Mouse (Mus musculus) CH12.LX (cell line): ENCODE measurements around the gene BC005537. TPM values are rescaled to one million over a fixed set of nuclear protein-coding genes. Genes with fewer than 3 reads are reported as not detected.

Experiments used
- DNase-seq: peaks from one replicate; pipeline ENCODE4 v3.0.0-alpha.2; 2013; ENCODE audit errors: extremely low read depth
- H3K27ac ChIP-seq: 2 replicates; pipeline ENCODE4 v1.5.1; 2012; ENCODE audit warnings: low read depth, mild to moderate bottlenecking, control low read depth, moderate library complexity; ENCODE audit not compliant: insufficient read depth
- H3K27me3 ChIP-seq: replicated peaks from 2 replicates; pipeline ENCODE3; 2012; ENCODE audit warnings: inconsistent platforms
- H3K36me3 ChIP-seq, 2 experiments: replicated peaks in 1 of 2; 2 replicates each; pipeline versions ENCODE3 to v1.6.1; 2012; ENCODE audit warnings: inconsistent platforms in 1 of 2, low read length in 1 of 2, mild to moderate bottlenecking in 1 of 2, mixed read lengths in 1 of 2, moderate library complexity in 1 of 2; ENCODE audit not compliant: control insufficient read depth in 1 of 2, insufficient read depth in 1 of 2
- H3K4me1 ChIP-seq, 2 experiments: 2 replicates each; pipeline ENCODE4 v1.6.1; 2012; ENCODE audit warnings: inconsistent platforms in 1 of 2, moderate library complexity in 1 of 2; ENCODE audit not compliant: insufficient read depth in 2 of 2, control insufficient read depth in 1 of 2
- H3K4me2 ChIP-seq: 2 replicates; pipeline ENCODE4 v1.6.1; 2012; ENCODE audit warnings: low read depth, mild to moderate bottlenecking, control low read depth; ENCODE audit not compliant: poor library complexity, insufficient read depth, severe bottlenecking
- H3K4me3 ChIP-seq, 3 experiments: fragments of 150-350 bp in 1 of 3; sonication (generic) in 1 of 3; replicated peaks in 1 of 3; 2 replicates each; pipeline versions ENCODE3 to v1.5.1; 2011 to 2012; ENCODE audit warnings: low read depth in 2 of 3, low read length in 2 of 3, mild to moderate bottlenecking in 2 of 3, moderate library complexity in 2 of 3, control low read depth in 1 of 3, improper control_type of control experiment in 1 of 3, inconsistent platforms in 1 of 3, mixed read lengths in 1 of 3; ENCODE audit not compliant: poor library complexity in 1 of 3
- H3K79me2 ChIP-seq: replicated peaks from 2 replicates; pipeline ENCODE4 v1.6.1; 2012; ENCODE audit warnings: mild to moderate bottlenecking, moderate library complexity; ENCODE audit not compliant: control insufficient read depth, poor library complexity, insufficient read depth, severe bottlenecking; ENCODE audit errors: extremely low read depth
- H3K9ac ChIP-seq: 2 replicates; pipeline ENCODE4 v1.6.1; 2012; ENCODE audit warnings: low read depth, mild to moderate bottlenecking, control low read depth, moderate library complexity; ENCODE audit not compliant: insufficient read depth
- H3K9me3 ChIP-seq: replicated peaks from 2 replicates; pipeline ENCODE3; 2012; ENCODE audit warnings: low read length, inconsistent platforms, mixed read lengths
- BHLHE40 ChIP-seq: IDR thresholded peaks from 2 replicates; pipeline ENCODE4 v1.6.1; 2011; ENCODE audit warnings: mild to moderate bottlenecking, low read depth, low read length, improper control_type of control experiment
- CHD1 ChIP-seq: IDR thresholded peaks from 2 replicates; pipeline ENCODE4 v1.6.1; 2012; ENCODE audit warnings: low read depth, low read length, improper control_type of control experiment, inconsistent platforms
- CHD2 ChIP-seq: IDR thresholded peaks from 2 replicates; pipeline ENCODE4 v1.6.1; 2011; ENCODE audit warnings: low read length, improper control_type of control experiment
- CTCF ChIP-seq, 2 experiments: IDR thresholded peaks in 1 of 2; conservative IDR thresholded peaks in 1 of 2; 2 replicates each; pipeline ENCODE4 v1.5.1; 2011 to 2012; ENCODE audit warnings: low read depth in 2 of 2, low read length in 2 of 2, improper control_type of control experiment in 1 of 2, inconsistent platforms in 1 of 2, mild to moderate bottlenecking in 1 of 2, moderate library complexity in 1 of 2
- EP300 ChIP-seq: IDR thresholded peaks from 2 replicates; pipeline ENCODE4 v1.6.1; 2011; ENCODE audit warnings: low read length, improper control_type of control experiment
- ETS1 ChIP-seq: conservative IDR thresholded peaks from 2 replicates; pipeline ENCODE4 v1.6.1; 2012; ENCODE audit warnings: low read depth, mild to moderate bottlenecking, inconsistent platforms, low read length, improper control_type of control experiment, moderate library complexity
- GABPA ChIP-seq: IDR thresholded peaks from 2 replicates; pipeline ENCODE4 v1.6.1; 2012; ENCODE audit warnings: low read depth, low read length, improper control_type of control experiment, inconsistent platforms; ENCODE audit not compliant: insufficient replicate concordance
- HCFC1 ChIP-seq: IDR thresholded peaks from 2 replicates; pipeline ENCODE4 v1.6.1; 2012; ENCODE audit warnings: low read depth, mild to moderate bottlenecking, inconsistent platforms, low read length, improper control_type of control experiment
- JUND ChIP-seq: conservative IDR thresholded peaks from 2 replicates; pipeline ENCODE4 v1.6.1; 2011; ENCODE audit warnings: low read depth, low read length, improper control_type of control experiment
- MAFK ChIP-seq: IDR thresholded peaks from 2 replicates; pipeline ENCODE4 v1.6.1; 2011; ENCODE audit warnings: low read length, improper control_type of control experiment; ENCODE audit not compliant: insufficient replicate concordance
- MAX ChIP-seq: IDR thresholded peaks from 2 replicates; pipeline ENCODE4 v1.6.1; 2011; ENCODE audit warnings: low read length, improper control_type of control experiment
- MAZ ChIP-seq: IDR thresholded peaks from 2 replicates; pipeline ENCODE4 v1.6.1; 2012; ENCODE audit warnings: low read depth, mild to moderate bottlenecking, inconsistent platforms, low read length, improper control_type of control experiment, moderate library complexity
- MEF2A ChIP-seq: IDR thresholded peaks from 2 replicates; pipeline ENCODE4 v1.6.1; 2014; ENCODE audit warnings: low read depth, mild to moderate bottlenecking, inconsistent platforms, low read length, improper control_type of control experiment, borderline replicate concordance
- MXI1 ChIP-seq: IDR thresholded peaks from 2 replicates; pipeline ENCODE4 v1.6.1; 2011; ENCODE audit warnings: mild to moderate bottlenecking, low read depth, low read length, improper control_type of control experiment
- NELFE ChIP-seq: IDR thresholded peaks from 2 replicates; pipeline ENCODE4 v1.6.1; 2011; ENCODE audit warnings: low read depth, low read length, improper control_type of control experiment
- NRF1 ChIP-seq: IDR thresholded peaks from 2 replicates; pipeline ENCODE4 v1.6.1; 2014; ENCODE audit warnings: low read depth, mild to moderate bottlenecking, inconsistent platforms, low read length, improper control_type of control experiment, moderate library complexity
- PAX5 ChIP-seq: IDR thresholded peaks from 2 replicates; pipeline ENCODE4 v1.6.1; 2012; ENCODE audit warnings: low read length, inconsistent platforms, mixed read lengths
- POLR2A ChIP-seq: IDR thresholded peaks from 2 replicates; pipeline ENCODE4 v1.6.1; 2011; ENCODE audit warnings: low read depth, mild to moderate bottlenecking, improper control_type of control experiment, low read length
- RAD21 ChIP-seq: IDR thresholded peaks from 2 replicates; pipeline ENCODE4 v1.6.1; 2011; ENCODE audit warnings: low read depth, mild to moderate bottlenecking, low read length, improper control_type of control experiment, moderate library complexity
- RCOR1 ChIP-seq: conservative IDR thresholded peaks from 2 replicates; pipeline ENCODE4 v1.6.1; 2012; ENCODE audit warnings: low read depth, mild to moderate bottlenecking, inconsistent platforms, low read length, improper control_type of control experiment
- SIN3A ChIP-seq: IDR thresholded peaks from 2 replicates; pipeline ENCODE4 v1.6.1; 2012; ENCODE audit warnings: low read length, improper control_type of control experiment, inconsistent platforms
- TBP ChIP-seq: conservative IDR thresholded peaks from 2 replicates; pipeline ENCODE4 v1.6.1; 2011; ENCODE audit warnings: low read depth, low read length, improper control_type of control experiment
- UBTF ChIP-seq: IDR thresholded peaks from 2 replicates; pipeline ENCODE4 v1.6.1; 2012; ENCODE audit warnings: low read depth, mild to moderate bottlenecking, inconsistent platforms, low read length, improper control_type of control experiment, moderate library complexity
- USF1 ChIP-seq: IDR thresholded peaks from 2 replicates; pipeline ENCODE4 v1.6.1; 2014; ENCODE audit warnings: low read depth, mild to moderate bottlenecking, inconsistent platforms, low read length, improper control_type of control experiment
- USF2 ChIP-seq: conservative IDR thresholded peaks from 2 replicates; pipeline ENCODE4 v1.6.1; 2011; ENCODE audit warnings: low read depth, low read length, improper control_type of control experiment
- ZC3H11A ChIP-seq: IDR thresholded peaks from 2 replicates; pipeline ENCODE4 v1.6.1; 2012; ENCODE audit warnings: low read depth, mild to moderate bottlenecking, inconsistent platforms, low read length, improper control_type of control experiment
- ZMIZ1 ChIP-seq: IDR thresholded peaks from 2 replicates; pipeline ENCODE4 v1.6.1; 2012; ENCODE audit warnings: low read depth, mild to moderate bottlenecking, inconsistent platforms, low read length, improper control_type of control experiment
- ZNF384 ChIP-seq: IDR thresholded peaks from 2 replicates; pipeline ENCODE4 v1.6.1; 2012; ENCODE audit warnings: low read depth, low read length, improper control_type of control experiment, inconsistent platforms
- dilution Hi-C: fragments of 300-500 bp; cut with MboI; formaldehyde crosslinking; loops from 2 replicates; pipeline ENCODE4 v1.14.3; 2020; ENCODE audit warnings: low sequenced_read_pairs; ENCODE audit not compliant: extremely low pct_unique_long_range_greater_than_20kb, extremely low pct_ligation_motif_present
- in situ Hi-C: fragments of 300-500 bp; cut with MboI; formaldehyde crosslinking; loops from 3 replicates; pipeline ENCODE4 v1.14.3; 2019; ENCODE audit warnings: low sequenced_read_pairs, low pct_ligation_motif_present, low pct_unique_long_range_greater_than_20kb, mixed read lengths
- polyA plus RNA-seq: library from polyadenylated mRNA; unstranded; fragments of >175 nt; gene quantifications from 2 replicates; pipeline ENCODE4 v1.2.1, GENCODE M21; 2012; ENCODE audit warnings: low read depth; ENCODE audit not compliant: insufficient read length
- total RNA-seq, 2 experiments: library from RNA; depleted of rRNA; stranded (reverse); fragments of 300-350 nt in 1 of 2; fragments of >200 nt in 1 of 2; gene quantifications; 2 replicates each; pipeline ENCODE4 v1.2.3; 2012 to 2014

The BC005537 gene
- total and polyA plus RNA-seq, 3 experiments: 21.8 to 47.7 (median 39.0) TPM

DNA sequence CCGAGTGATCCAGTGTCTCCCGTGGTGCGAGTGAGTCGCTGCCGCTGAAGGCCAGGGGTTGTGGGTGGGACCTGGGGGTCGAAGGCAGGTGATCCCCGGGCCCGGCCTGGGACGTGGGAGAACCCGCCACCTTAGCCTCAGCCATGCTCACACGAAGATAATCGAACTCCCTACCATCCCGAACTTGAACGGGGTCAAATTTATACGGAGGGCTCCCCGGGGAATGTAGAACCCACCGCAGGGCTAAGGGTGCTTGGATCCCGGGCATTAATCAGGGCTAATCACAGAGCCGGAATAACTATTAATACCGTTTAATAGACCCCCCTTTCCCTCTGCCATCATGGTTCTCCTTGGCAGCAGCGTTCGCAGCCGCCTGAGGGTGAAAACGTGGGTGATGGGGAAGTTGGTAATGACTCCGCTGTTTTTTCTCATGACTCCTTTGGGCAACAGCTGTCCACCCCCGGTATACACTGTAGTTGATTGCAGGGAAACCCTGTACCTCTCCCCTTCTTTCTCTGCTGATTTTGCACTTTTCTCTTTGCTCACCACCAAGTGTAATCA lies 754 bp downstream of the BC005537 start:
- Histone ChIP-seq H3K9me3 (no peaks in the 10 kb centered on the region), H3K27me3 (no peaks in the 10 kb centered on the region), H3K4me1 (peaks cover 5 to 24% of the 10 kb centered on the region in 2 experiments; a peak in 3 of 4 replicates), H3K36me3 (peaks cover 15 to 24% of the 10 kb centered on the region in 2 experiments)
- TF ChIP-seq MXI1 (peak; percentile 67), CTCF (conservative IDR thresholded peaks at IDR 0.05 in 1 of 2, IDR thresholded peaks at IDR 0.05 in 1 of 2; ENCODE audit: low read depth in 2 of 2, low read length in 2 of 2) (no peak), RCOR1 (no peak), RAD21 (no peak), ZNF384 (no peak), SIN3A (peak; percentile 84), ETS1 (peak; percentile 47), CHD2 (no peak), MEF2A (no peak)
- TF ChIP-seq, all 38 proteins: peak for 3
- Histone ChIP-seq H3K4me3 (peak overlapping the region; percentile 87 to 97 (median 91)), H3K79me2 (peaks cover 43% of the 10 kb centered on the region), H3K27ac (0 out of 2 replicates have a peak overlapping the region, but pooled peaks have one; percentile 33), H3K9ac (peak overlapping the region; percentile 97), H3K4me2 (peak overlapping the region; percentile 99)
- dilution Hi-C loops: no loop called here
- peak; percentile 66 for DNase-seq
- in situ Hi-C loops: no loop called here

DNA sequence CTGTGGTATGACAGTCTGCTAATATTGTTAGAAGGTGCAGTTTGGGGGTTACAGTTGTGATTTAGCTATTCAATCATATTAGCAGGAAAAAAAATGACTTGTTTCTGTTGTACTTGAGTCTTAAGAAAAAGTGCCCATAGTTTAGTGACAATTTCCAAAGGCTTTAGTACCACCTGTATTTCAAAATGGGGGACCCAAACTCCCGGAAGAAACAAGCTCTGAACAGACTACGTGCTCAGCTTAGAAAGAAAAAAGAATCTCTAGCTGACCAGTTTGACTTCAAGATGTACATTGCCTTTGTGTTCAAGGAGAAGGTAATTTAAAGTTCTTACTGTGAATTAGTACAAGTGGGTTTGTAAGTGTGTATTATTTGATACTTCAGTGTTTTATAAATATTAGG lies 1.7 kb downstream of the BC005537 start:
- Histone ChIP-seq H3K27me3 (no peaks in the 10 kb centered on the region), H3K79me2 (peaks cover 47% of the 10 kb centered on the region), H3K4me1 (peaks cover 5 to 33% of the 10 kb centered on the region in 2 experiments; a peak in 3 of 4 replicates), H3K27ac (no peak overlapping the region)
- no peak for TF ChIP-seq SIN3A
- TF ChIP-seq MAFK: no peak
- 0 out of 2 replicates have a peak, but pooled peaks have one; percentile 5 for TF ChIP-seq TBP
- no peak for TF ChIP-seq NRF1
- no peak for TF ChIP-seq USF2
- TF ChIP-seq, all 38 proteins: peak for 1
- H3K4me3 ChIP-seq: peak overlapping the region; percentile 87 to 97 (median 91)
- DNase-seq: no peak
- peak overlapping the region; percentile 97 for H3K9ac ChIP-seq
- peak overlapping the region; percentile 99 for H3K4me2 ChIP-seq
- H3K9me3 ChIP-seq: no peaks in the 10 kb centered on the region
- H3K36me3 ChIP-seq: peaks cover 23 to 34% of the 10 kb centered on the region in 2 experiments
- dilution Hi-C loops (no loop called here), in situ Hi-C loops (no loop called here)

DNA sequence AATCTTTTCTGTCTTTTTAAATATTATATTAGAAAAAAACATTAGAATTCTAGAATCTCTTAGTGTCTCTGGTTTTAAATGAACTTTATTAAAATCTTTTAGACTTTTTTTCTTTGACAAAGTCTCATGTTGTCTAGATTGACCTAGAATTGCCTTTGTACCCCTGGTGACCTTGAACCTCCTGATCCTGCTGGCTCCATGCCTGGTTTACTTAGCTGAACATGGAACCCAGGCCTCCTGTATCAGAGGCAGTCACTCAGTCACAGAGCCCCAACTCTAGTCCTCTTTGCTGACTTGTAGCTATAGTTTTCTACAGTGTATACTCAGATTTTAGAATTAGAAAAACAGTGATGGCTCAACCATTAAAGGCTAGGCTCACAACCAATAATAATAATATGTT lies 4.6 kb downstream of the BC005537 start:
- Histone ChIP-seq H3K27ac (no peak overlapping the region), H3K9ac (no peak overlapping the region), H3K9me3 (no peaks in the 10 kb centered on the region), H3K79me2 (peaks cover 55% of the 10 kb centered on the region), H3K4me1 (peaks cover 3 to 49% of the 10 kb centered on the region in 2 experiments; a peak in 3 of 4 replicates), H3K36me3 (peaks cover 34 to 62% of the 10 kb centered on the region in 2 experiments), H3K27me3 (no peaks in the 10 kb centered on the region), H3K4me2 (no peak overlapping the region), H3K4me3 (no peak overlapping the region)
- no peak for DNase-seq
- in situ Hi-C loops: no loop called here
- dilution Hi-C loops: no loop called here
- TF ChIP-seq UBTF (no peak), MAFK (no peak), PAX5 (no peak), ZC3H11A (no peak), NELFE (no peak), MAX (no peak), CHD1 (no peak), HCFC1 (no peak), JUND (no peak), POLR2A (no peak), USF1 (no peak), CHD2 (no peak), MAZ (no peak), BHLHE40 (no peak), ZMIZ1 (no peak), EP300 (no peak), GABPA (no peak)
